Mouse (Mus musculus): Measurements from ENCODE around the gene Htr3b. TPM values are rescaled to one million over a fixed set of nuclear protein-coding genes. Genes with fewer than 3 reads are reported as not detected.

Gene Htr3b
- 0.09 TPM in 1 of 2 replicates, not detected in the other for polyA plus RNA-seq (2015; fragmentation: Nextera tagmentation; extraction: Ambion mirVana)

GRCm38 (mm10) chr9:48964587-48965040 is at the start of gene Htr3b:
Htr3b (minus strand) TSS chr9:48964990.
- Histone ChIP-seq H3K4me1 (ENCODE audit: control insufficient read depth, insufficient read depth, low read length) (peaks cover 8% of the 10 kb centered on the region), H3K27ac (ENCODE audit: low read length) (no peak within 1 kb of the TSS), H3K9me3 (replicated peaks; ENCODE audit: control insufficient read depth, low read length, poor library complexity, severe bottlenecking) (no peaks in the 10 kb centered on the region), H3K4me3 (ENCODE audit: low read depth, low read length) (no peak within 1 kb of the TSS), H3K9ac (ENCODE audit: low read depth, low read length) (no peak within 1 kb of the TSS), H3K27me3 (ENCODE audit: control insufficient read depth, insufficient read depth, low read depth, low read length) (no peaks in the 10 kb centered on the region), H3K4me2 (ENCODE audit: low read length) (no peak within 1 kb of the TSS), H3K36me3 (ENCODE audit: control insufficient read depth, insufficient read depth, low read length) (no peaks in the 10 kb centered on the region)
- no peak for ATAC-seq
- 66% methylated on average over 7 of the region's 7 CpGs for WGBS

GRCm38 (mm10) chr9:48999256-48999655 is 34.5 kb upstream of the Htr3b start:
- H3K27ac ChIP-seq (ENCODE audit: low read length): no peak overlapping the region
- no peak overlapping the region for H3K4me3 ChIP-seq (ENCODE audit: low read depth, low read length)
- WGBS: 90% methylated on average over 6 of the region's 6 CpGs
- H3K36me3 ChIP-seq (ENCODE audit: control insufficient read depth, insufficient read depth, low read length): peaks cover 18% of the 10 kb centered on the region
- H3K4me1 ChIP-seq (ENCODE audit: control insufficient read depth, insufficient read depth, low read length): no peaks in the 10 kb centered on the region
- H3K4me2 ChIP-seq (ENCODE audit: low read length): no peak overlapping the region
- no peak for ATAC-seq
- no peaks in the 10 kb centered on the region for H3K27me3 ChIP-seq (ENCODE audit: control insufficient read depth, insufficient read depth, low read depth, low read length)
- H3K9me3 ChIP-seq (replicated peaks; ENCODE audit: control insufficient read depth, low read length, poor library complexity, severe bottlenecking): no peaks in the 10 kb centered on the region
- H3K9ac ChIP-seq (ENCODE audit: low read depth, low read length): no peak overlapping the region

- no peak overlapping the region for H3K4me2 ChIP-seq (ENCODE audit: low read length)
- WGBS: 100% methylated on average over 1 of the region's 1 CpGs
- peaks cover 10% of the 10 kb centered on the region; the same call in 1 of the 2 replicates for H3K36me3 ChIP-seq (ENCODE audit: control insufficient read depth, insufficient read depth, low read length)
- ATAC-seq: no peak
- H3K27me3 ChIP-seq (ENCODE audit: control insufficient read depth, insufficient read depth, low read depth, low read length): no peaks in the 10 kb centered on the region
- no peaks in the 10 kb centered on the region for H3K4me1 ChIP-seq (ENCODE audit: control insufficient read depth, insufficient read depth, low read length)
- no peaks in the 10 kb centered on the region for H3K9me3 ChIP-seq (replicated peaks; ENCODE audit: control insufficient read depth, low read length, poor library complexity, severe bottlenecking)
- H3K4me3 ChIP-seq (ENCODE audit: low read depth, low read length): no peak overlapping the region
- H3K27ac ChIP-seq (ENCODE audit: low read length): no peak overlapping the region
- no peak overlapping the region for H3K9ac ChIP-seq (ENCODE audit: low read depth, low read length)
Observed at GRCm38 (mm10) chr9:48995735-48996134, 30.9 kb upstream of the Htr3b start.

- H3K9me3 ChIP-seq (replicated peaks; ENCODE audit: control insufficient read depth, low read length, poor library complexity, severe bottlenecking): no peaks in the 10 kb centered on the region
- no peak overlapping the region for H3K27ac ChIP-seq (ENCODE audit: low read length)
- H3K27me3 ChIP-seq (ENCODE audit: control insufficient read depth, insufficient read depth, low read depth, low read length): no peaks in the 10 kb centered on the region
- H3K4me2 ChIP-seq (ENCODE audit: low read length): no peak overlapping the region
- 92% methylated on average over 7 of the region's 7 CpGs for WGBS
- 0 out of 2 replicates have a peak, but pooled peaks cover 4% of the 10 kb centered on the region for H3K36me3 ChIP-seq (ENCODE audit: control insufficient read depth, insufficient read depth, low read length)
- H3K9ac ChIP-seq (ENCODE audit: low read depth, low read length): no peak overlapping the region
- ATAC-seq: no peak
- H3K4me3 ChIP-seq (ENCODE audit: low read depth, low read length): no peak overlapping the region
- H3K4me1 ChIP-seq (ENCODE audit: control insufficient read depth, insufficient read depth, low read length): no peaks in the 10 kb centered on the region
Observed at GRCm38 (mm10) chr9:48994779-48995178, 30.0 kb upstream of the Htr3b start.

GRCm38 (mm10) chr9:48991671-48992070 is 26.9 kb upstream of the Htr3b start:
- WGBS: 34% methylated on average over 5 of the region's 5 CpGs
- H3K27me3 ChIP-seq (ENCODE audit: control insufficient read depth, insufficient read depth, low read depth, low read length): no peaks in the 10 kb centered on the region
- H3K4me2 ChIP-seq (ENCODE audit: low read length): no peak overlapping the region
- H3K9ac ChIP-seq (ENCODE audit: low read depth, low read length): no peak overlapping the region
- no peak overlapping the region for H3K4me3 ChIP-seq (ENCODE audit: low read depth, low read length)
- H3K9me3 ChIP-seq (replicated peaks; ENCODE audit: control insufficient read depth, low read length, poor library complexity, severe bottlenecking): no peaks in the 10 kb centered on the region
- no peak overlapping the region for H3K27ac ChIP-seq (ENCODE audit: low read length)
- H3K36me3 ChIP-seq (ENCODE audit: control insufficient read depth, insufficient read depth, low read length): 0 out of 2 replicates have a peak, but pooled peaks cover 4% of the 10 kb centered on the region
- no peak for ATAC-seq
- peaks cover 13% of the 10 kb centered on the region for H3K4me1 ChIP-seq (ENCODE audit: control insufficient read depth, insufficient read depth, low read length)

- H3K27ac ChIP-seq (ENCODE audit: low read length): no peak overlapping the region
- H3K9ac ChIP-seq (ENCODE audit: low read depth, low read length): no peak overlapping the region
- ATAC-seq: no peak
- H3K9me3 ChIP-seq (replicated peaks; ENCODE audit: control insufficient read depth, low read length, poor library complexity, severe bottlenecking): no peaks in the 10 kb centered on the region
- no peaks in the 10 kb centered on the region for H3K27me3 ChIP-seq (ENCODE audit: control insufficient read depth, insufficient read depth, low read depth, low read length)
- H3K4me2 ChIP-seq (ENCODE audit: low read length): peak overlapping the region; percentile 74; the same call in 1 of the 2 replicates
- no peak overlapping the region for H3K4me3 ChIP-seq (ENCODE audit: low read depth, low read length)
- H3K4me1 ChIP-seq (ENCODE audit: control insufficient read depth, insufficient read depth, low read length): peaks cover 20% of the 10 kb centered on the region
- 27% methylated on average over 12 of the region's 12 CpGs for WGBS
- no peaks in the 10 kb centered on the region for H3K36me3 ChIP-seq (ENCODE audit: control insufficient read depth, insufficient read depth, low read length)
Observed at GRCm38 (mm10) chr9:48987201-48988101, 22.7 kb upstream of the Htr3b start.

- WGBS: 19% methylated on average over 7 of the region's 7 CpGs
Observed at GRCm38 (mm10) chr9:48986616-48987141, 21.9 kb upstream of the Htr3b start.

GRCm38 (mm10) chr9:48985708-48986088 is 20.9 kb upstream of the Htr3b start:
- Histone ChIP-seq H3K4me2 (ENCODE audit: low read length) (peak overlapping the region; percentile 74), H3K9me3 (replicated peaks; ENCODE audit: control insufficient read depth, low read length, poor library complexity, severe bottlenecking) (no peaks in the 10 kb centered on the region), H3K9ac (ENCODE audit: low read depth, low read length) (peak overlapping the region; percentile 79), H3K4me1 (ENCODE audit: control insufficient read depth, insufficient read depth, low read length) (peaks cover 20% of the 10 kb centered on the region), H3K27me3 (ENCODE audit: control insufficient read depth, insufficient read depth, low read depth, low read length) (no peaks in the 10 kb centered on the region), H3K4me3 (ENCODE audit: low read depth, low read length) (peak overlapping the region; percentile 81), H3K36me3 (ENCODE audit: control insufficient read depth, insufficient read depth, low read length) (no peaks in the 10 kb centered on the region), H3K27ac (ENCODE audit: low read length) (peak overlapping the region; percentile 88)
- under 1% methylated on average over 20 of the region's 20 CpGs for WGBS
- ATAC-seq: no peak

More at GRCm38 (mm10) chr9:48986616-48987141, 21.9 kb upstream of the Htr3b start:
- Histone ChIP-seq H3K9ac (ENCODE audit: low read depth, low read length) (no peak overlapping the region), H3K4me3 (ENCODE audit: low read depth, low read length) (no peak overlapping the region), H3K36me3 (ENCODE audit: control insufficient read depth, insufficient read depth, low read length) (no peaks in the 10 kb centered on the region), H3K4me1 (ENCODE audit: control insufficient read depth, insufficient read depth, low read length) (peaks cover 20% of the 10 kb centered on the region), H3K27ac (ENCODE audit: low read length) (no peak overlapping the region), H3K4me2 (ENCODE audit: low read length) (peak overlapping the region; percentile 74; the same call in 1 of the 2 replicates), H3K9me3 (replicated peaks; ENCODE audit: control insufficient read depth, low read length, poor library complexity, severe bottlenecking) (no peaks in the 10 kb centered on the region), H3K27me3 (ENCODE audit: control insufficient read depth, insufficient read depth, low read depth, low read length) (no peaks in the 10 kb centered on the region)
- no peak for ATAC-seq

Data from midbrain, embryonic 16.5 days (tissue).